Mouse (Mus musculus): ENCODE measurements at regions not wholly inside any gene's neighbourhood (a gene's known extent, or its start where the extent isn't known, plus 50 kb on each side); places are given as distances from the start of the nearest gene placed in this dataset.
A peak's percentile ranks its signal among the peaks of the same experiment; 100 is the strongest.

GRCm38 (mm10) chr4:54282934-54283333, 457.1 kb downstream of the Tmem38b start:
- DNase-seq (ENCODE audit: low read depth, low spot score), result no peak

DNA sequence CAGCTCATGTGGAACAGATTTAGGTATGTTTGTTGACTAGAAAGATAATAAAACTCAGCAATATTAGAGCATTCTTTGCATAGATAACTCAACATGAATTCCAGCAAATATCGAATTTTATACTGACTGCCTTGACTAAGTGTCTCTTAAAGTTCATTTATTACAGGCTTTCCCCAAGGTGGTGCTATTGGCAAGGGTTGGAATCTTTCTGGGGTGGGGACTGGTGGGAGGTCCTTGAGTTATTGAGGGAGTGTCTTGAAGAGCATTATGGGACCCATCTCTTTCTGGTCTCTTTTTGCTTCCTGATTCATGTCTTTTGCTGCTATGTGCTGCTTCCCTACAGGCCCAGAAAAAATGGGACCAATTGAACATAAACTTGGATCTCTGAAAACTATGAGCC, 488.0 kb downstream of the Tmem38b start:
- DNase-seq (ENCODE audit: low read depth, low spot score), result peak; percentile 52

- peak; percentile 33 for DNase-seq (ENCODE audit: low read depth, low spot score)
Measured at GRCm38 (mm10) chr4:54324851-54325250, 499.0 kb downstream of the Tmem38b start.

DNA sequence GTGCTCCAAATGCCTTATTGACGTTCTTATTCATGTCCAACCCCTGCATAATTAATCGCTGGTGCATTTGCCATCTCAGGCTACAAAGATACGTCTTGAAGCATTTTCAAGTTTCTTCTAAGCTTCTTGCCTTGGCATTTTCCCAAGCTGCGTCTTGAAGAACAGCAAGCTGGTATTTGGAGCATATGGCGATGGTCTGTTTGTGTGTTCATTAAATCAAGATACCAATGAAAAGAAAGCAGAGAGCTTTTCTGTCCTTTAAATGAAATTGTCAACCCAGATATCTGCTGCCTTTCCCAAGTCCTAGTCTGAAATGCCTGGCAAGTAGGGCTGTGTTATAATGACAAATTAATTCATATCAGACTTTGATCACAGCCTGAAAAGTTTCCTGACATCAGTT, 502.4 kb downstream of the Tmem38b start:
- no peak for DNase-seq (ENCODE audit: low read depth, low spot score)

- DNase-seq (ENCODE audit: low read depth, low spot score), result no peak
Measured at GRCm38 (mm10) chr4:54328711-54329427, 503.0 kb downstream of the Tmem38b start.

DNA sequence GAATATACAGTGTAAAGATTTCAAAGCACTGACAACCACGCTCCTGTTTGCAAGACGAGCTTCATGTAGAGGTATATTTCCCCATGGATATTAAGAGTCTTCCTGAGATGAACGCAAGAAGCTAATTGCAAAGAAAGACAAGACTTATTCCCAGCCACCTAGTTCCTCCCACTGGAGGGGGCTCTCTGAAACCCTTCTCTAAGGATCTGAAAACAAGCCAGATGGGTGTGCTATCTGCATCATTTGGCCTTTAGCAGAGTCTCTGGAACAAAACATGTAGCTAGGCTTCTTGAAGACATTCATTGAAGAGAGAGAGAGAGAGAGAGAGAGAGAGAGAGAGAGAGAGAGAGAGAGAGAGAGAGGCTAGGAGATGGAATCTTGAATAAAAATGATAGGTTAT, 504.8 kb downstream of the Tmem38b start:
- no peak for DNase-seq (ENCODE audit: low read depth, low spot score)

GRCm38 (mm10) chr4:54331588-54332211, 505.9 kb downstream of the Tmem38b start:
- DNase-seq (ENCODE audit: low read depth, low spot score), result no peak

DNA sequence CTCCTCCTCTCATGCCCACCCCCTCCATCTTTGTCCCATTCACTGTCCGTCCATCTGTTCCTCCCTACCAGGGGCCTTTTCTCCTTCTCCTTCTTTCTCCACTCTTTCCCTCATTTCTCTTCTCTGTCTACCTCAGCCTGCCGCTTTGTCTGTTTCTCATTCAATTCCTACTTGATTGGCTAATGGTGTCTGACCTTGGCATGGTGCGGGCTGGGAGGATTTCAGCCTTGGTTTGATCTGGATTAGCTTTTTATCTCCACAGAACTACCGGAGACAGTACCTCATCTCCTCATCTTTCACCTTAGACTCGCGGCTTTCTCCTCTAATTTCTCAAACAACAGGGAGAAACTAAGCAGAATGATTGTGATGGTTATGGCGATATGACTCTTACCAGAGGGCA, 506.4 kb downstream of the Tmem38b start:
- no peak for DNase-seq (ENCODE audit: low read depth, low spot score)

DNA sequence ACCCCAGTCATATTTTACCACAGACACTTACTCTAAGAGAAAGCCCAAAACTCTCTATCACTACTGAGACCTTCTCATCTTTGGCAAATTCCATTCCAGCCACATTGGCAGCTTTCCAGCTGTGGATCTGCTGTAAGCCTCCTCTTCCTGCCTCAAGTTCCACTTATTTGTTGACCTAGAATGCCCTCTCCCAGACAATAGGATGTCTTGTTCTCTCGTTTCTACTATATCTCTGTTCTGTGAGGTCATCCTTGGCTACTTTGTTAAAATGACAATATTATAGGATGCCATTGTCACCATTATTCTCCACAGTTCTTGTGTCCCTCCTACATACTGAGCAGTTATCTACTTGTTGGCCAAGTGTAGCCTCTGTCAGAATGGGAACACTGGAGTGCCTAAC, 512.7 kb downstream of the Tmem38b start:
- DNase-seq (ENCODE audit: low read depth, low spot score), result no peak

DNA sequence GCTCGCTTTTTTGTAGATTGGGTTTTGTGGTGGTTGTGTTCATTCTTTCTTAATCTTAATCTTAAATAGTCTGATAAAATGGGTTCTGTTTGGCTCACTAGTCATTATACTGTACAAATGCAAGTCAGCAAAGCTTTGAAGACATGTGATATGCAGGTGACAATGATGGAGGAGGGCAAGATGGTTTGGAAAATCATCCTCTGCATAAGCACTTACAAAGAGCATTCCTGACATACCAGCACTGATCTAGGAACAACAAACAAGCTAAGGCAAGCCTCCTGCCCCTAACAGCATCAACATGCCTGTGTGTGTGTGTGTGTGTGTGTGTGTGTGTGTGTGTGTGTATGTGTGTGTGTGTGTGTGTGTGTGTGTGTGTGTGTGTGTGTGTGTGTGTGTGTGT, 514.3 kb downstream of the Tmem38b start:
- no peak for DNase-seq (ENCODE audit: low read depth, low spot score)

DNA sequence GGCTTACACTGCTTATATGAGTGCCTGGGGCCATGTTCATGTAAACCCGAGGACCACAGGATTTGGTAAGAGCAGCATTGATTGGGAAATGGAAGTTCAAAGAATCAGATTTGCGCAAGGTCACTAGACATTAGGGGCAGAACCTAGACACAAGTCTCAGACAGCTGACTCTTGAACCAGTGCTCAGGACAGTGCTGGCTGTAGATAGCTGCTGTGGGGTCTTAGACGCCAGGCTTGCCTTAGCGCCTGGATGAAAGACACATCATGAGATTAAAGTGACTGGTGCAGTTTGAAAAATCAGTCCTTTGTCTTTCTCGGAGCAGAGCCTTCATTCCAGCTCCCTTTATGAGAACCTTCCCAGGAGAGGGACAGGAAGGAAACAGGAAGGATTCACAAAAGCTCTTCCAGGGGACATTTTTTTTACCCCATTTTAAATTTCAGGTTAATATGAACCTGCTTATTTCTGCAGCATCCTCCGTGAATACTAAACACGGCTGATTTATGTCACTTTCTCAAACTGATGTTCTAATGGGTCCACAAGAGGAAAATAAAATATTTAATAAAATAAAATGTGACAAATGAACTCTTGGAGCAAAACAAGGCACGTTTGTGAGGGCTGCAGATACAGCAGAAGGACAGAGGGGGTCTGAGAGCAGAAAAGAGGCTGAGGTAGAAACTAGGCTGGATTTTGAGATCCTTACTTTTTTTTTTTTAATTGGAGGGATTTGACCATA, 528.0 kb downstream of the Tmem38b start:
- no peak for DNase-seq (ENCODE audit: low read depth, low spot score)

- no peak for DNase-seq (ENCODE audit: low read depth, low spot score)
Measured at GRCm38 (mm10) chr4:54354391-54354726, 528.5 kb downstream of the Tmem38b start.

- no peak for DNase-seq (ENCODE audit: low read depth, low spot score)
Measured at GRCm38 (mm10) chr4:54355381-54356040, 529.7 kb downstream of the Tmem38b start.

DNA sequence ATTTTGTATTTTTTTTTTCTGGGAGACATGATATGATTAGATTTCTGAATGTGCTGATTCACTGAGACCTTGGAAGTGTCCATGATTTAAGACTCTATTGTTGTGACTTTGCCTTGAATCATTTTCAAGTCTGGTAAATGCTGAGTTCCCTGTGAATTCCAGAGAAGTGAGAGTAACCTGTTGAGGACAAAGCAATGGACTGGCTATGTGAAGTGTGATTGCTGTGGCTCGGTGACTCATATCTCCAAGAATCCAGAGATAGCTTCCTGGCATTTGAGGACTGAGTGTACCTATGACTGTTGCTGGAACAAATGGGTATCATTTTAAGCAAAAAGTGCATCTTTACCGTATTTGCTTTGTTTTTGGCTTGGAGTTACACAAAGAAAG, 530.2 kb downstream of the Tmem38b start:
- no peak for DNase-seq (ENCODE audit: low read depth, low spot score)

DNA sequence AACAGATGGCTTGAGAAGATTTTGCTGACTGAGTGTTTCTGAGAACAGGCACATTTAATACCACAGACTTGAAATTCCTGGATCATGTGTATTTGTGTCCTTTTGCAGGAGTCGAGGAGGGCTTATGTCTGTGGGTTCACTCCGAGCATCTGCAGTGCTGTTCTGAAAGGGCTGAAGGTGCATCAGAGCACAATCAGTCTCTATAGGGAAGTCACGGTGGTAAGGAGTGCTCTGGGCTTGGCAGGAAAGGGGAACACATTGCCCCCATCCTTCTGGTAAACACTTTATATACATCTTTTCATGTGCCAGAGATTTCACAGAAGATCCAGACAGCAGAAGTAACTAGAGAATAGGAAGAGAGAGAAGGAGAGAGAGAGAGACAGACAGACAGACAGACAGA, 545.1 kb downstream of the Tmem38b start:
- DNase-seq (ENCODE audit: low read depth, low spot score), result no peak

DNA sequence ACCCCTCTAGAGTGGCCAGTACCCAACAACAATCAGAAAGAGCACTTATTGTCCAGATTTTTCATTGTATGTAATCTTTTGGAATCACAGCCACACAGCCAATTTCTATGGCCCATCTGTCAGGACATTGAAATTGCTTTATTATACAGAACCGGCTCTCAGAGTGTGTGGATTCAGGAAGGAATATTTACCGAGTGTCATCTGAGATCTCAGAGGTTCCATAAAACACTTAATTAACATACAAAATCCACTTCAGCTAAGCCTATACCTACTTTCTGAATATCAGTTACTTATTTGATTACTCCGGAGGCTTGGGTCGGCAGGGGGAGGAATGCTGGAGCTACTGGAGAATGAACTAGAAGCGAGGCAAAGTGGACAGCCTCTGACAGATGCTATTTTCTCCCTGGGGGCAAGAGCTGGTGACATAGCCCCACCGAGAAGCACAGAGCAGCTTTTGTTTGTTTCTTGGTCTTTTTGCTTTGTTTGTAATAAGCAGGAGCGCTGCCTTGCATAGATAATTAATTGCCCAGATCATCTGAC, 545.6 kb downstream of the Tmem38b start:
- DNase-seq (ENCODE audit: low read depth, low spot score), result peak; percentile 61

GRCm38 (mm10) chr4:54373606-54374005, 547.8 kb downstream of the Tmem38b start:
- DNase-seq (ENCODE audit: low read depth, low spot score), result peak; percentile 73

DNA sequence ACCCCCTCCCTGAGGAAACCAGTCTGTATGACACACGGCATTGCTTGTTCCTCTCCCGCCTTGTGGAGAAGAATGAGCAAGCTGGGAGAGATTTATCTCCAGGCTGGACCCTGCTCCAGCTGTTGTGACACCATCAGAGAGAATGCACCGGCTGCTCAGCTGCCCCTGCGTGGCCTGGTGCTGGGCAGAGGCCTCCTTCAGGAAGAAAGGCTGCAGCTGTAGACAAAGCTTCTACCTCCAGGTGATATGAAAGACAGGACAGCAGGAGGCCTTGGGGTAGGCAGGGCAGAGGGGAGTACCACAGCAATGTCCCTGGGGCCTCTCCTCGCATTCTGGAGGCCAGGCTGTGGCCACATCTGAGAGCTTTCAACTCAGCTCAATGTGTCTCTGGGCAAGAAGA, 548.6 kb downstream of the Tmem38b start:
- peak; percentile 66 for DNase-seq (ENCODE audit: low read depth, low spot score)

GRCm38 (mm10) chr4:54387460-54387859, 557.4 kb upstream of the Zfp462 start:
- DNase-seq (ENCODE audit: low read depth, low spot score), result peak; percentile 52

- DNase-seq (ENCODE audit: low read depth, low spot score), result peak; percentile 78
Measured at GRCm38 (mm10) chr4:54391536-54392208, 553.2 kb upstream of the Zfp462 start.

- DNase-seq (ENCODE audit: low read depth, low spot score), result no peak
Measured at GRCm38 (mm10) chr4:54406151-54406550, 538.7 kb upstream of the Zfp462 start.

DNA sequence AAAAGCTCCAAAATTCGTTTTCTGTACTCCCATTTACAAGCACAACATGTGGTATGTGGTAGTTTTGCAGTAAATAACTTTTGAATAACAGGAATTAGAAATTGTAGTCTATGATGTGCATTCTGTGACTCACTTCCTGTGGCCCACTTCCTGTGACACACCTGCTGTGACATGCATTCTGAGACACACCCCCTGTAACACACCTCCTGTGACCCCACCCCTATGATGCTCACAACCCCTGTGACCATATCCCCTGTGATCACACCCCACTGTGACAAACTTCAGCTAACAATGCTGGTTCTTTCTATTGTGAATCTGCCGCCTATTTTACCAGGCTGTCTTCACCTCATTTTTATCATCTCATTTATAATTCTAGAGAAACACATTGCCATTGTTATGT, 536.9 kb upstream of the Zfp462 start:
- no peak for DNase-seq (ENCODE audit: low read depth, low spot score)
